Mouse (Mus musculus): ENCODE measurements at regions not wholly inside any gene's neighbourhood (a gene's known extent, or its start where the extent isn't known, plus 50 kb on each side); places are given as distances from the start of the nearest gene placed in this dataset.

- Histone ChIP-seq H3K36me3 (ENCODE audit: control insufficient read depth, insufficient read depth, low read length) (no peaks in the 10 kb centered on the region), H3K27me3 (ENCODE audit: control insufficient read depth, insufficient read depth, low read length) (no peaks in the 10 kb centered on the region), H3K27ac (ENCODE audit: control insufficient read depth, insufficient read depth, low read length) (no peak overlapping the region), H3K4me1 (replicated peaks; ENCODE audit: control insufficient read depth, insufficient read depth, low read length) (no peaks in the 10 kb centered on the region), H3K4me3 (ENCODE audit: control insufficient read depth, insufficient read depth, low read length) (no peak overlapping the region)
- no peak for DNase-seq
- 87% methylated on average over 10 of the region's 10 CpGs for WGBS
- TF ChIP-seq CTCF (IDR thresholded peaks at IDR 0.05; ENCODE audit: borderline replicate concordance, control insufficient read depth, extremely low read depth, insufficient read depth, low read length, poor library complexity) (no peak), POLR2A (IDR thresholded peaks at IDR 0.05; ENCODE audit: control insufficient read depth, extremely low read depth, insufficient read depth, low read length, poor library complexity) (no peak)
Measured at GRCm38 (mm10) chr13:42570600-42571348, 109.6 kb upstream of the Phactr1 start.

GRCm38 (mm10) chr13:42574189-42574588, 106.2 kb upstream of the Phactr1 start:
- Histone ChIP-seq H3K27ac (ENCODE audit: control insufficient read depth, insufficient read depth, low read length) (no peak overlapping the region), H3K36me3 (ENCODE audit: control insufficient read depth, insufficient read depth, low read length) (no peaks in the 10 kb centered on the region), H3K4me3 (ENCODE audit: control insufficient read depth, insufficient read depth, low read length) (no peak overlapping the region), H3K27me3 (ENCODE audit: control insufficient read depth, insufficient read depth, low read length) (no peaks in the 10 kb centered on the region), H3K4me1 (replicated peaks; ENCODE audit: control insufficient read depth, insufficient read depth, low read length) (no peaks in the 10 kb centered on the region)
- DNase-seq = no peak
- WGBS = 3% methylated on average over 4 of the region's 4 CpGs
- TF ChIP-seq POLR2A (IDR thresholded peaks at IDR 0.05; ENCODE audit: control insufficient read depth, extremely low read depth, insufficient read depth, low read length, poor library complexity) = no peak

- Histone ChIP-seq H3K27ac (ENCODE audit: control insufficient read depth, insufficient read depth, low read length) (no peak overlapping the region), H3K36me3 (ENCODE audit: control insufficient read depth, insufficient read depth, low read length) (no peaks in the 10 kb centered on the region), H3K4me1 (replicated peaks; ENCODE audit: control insufficient read depth, insufficient read depth, low read length) (no peaks in the 10 kb centered on the region), H3K4me3 (ENCODE audit: control insufficient read depth, insufficient read depth, low read length) (no peak overlapping the region), H3K27me3 (ENCODE audit: control insufficient read depth, insufficient read depth, low read length) (no peaks in the 10 kb centered on the region)
- peak; percentile 33 for DNase-seq
- TF ChIP-seq CTCF (IDR thresholded peaks at IDR 0.05; ENCODE audit: borderline replicate concordance, control insufficient read depth, extremely low read depth, insufficient read depth, low read length, poor library complexity) (peak; percentile 70; the same call in 1 of the 2 replicates), POLR2A (IDR thresholded peaks at IDR 0.05; ENCODE audit: control insufficient read depth, extremely low read depth, insufficient read depth, low read length, poor library complexity) (no peak)
- 19% methylated on average over 16 of the region's 16 CpGs for WGBS
Measured at GRCm38 (mm10) chr13:42575725-42576426, 104.5 kb upstream of the Phactr1 start.

- 61% methylated on average over 3 of the region's 3 CpGs for WGBS
- TF ChIP-seq CTCF (IDR thresholded peaks at IDR 0.05; ENCODE audit: borderline replicate concordance, control insufficient read depth, extremely low read depth, insufficient read depth, low read length, poor library complexity) = no peak
- no peak for DNase-seq
- no peaks in the 10 kb centered on the region for H3K36me3 ChIP-seq (ENCODE audit: control insufficient read depth, insufficient read depth, low read length)
- no peaks in the 10 kb centered on the region for H3K4me1 ChIP-seq (replicated peaks; ENCODE audit: control insufficient read depth, insufficient read depth, low read length)
- H3K27ac ChIP-seq (ENCODE audit: control insufficient read depth, insufficient read depth, low read length) = no peak overlapping the region
- H3K4me3 ChIP-seq (ENCODE audit: control insufficient read depth, insufficient read depth, low read length) = no peak overlapping the region
- no peaks in the 10 kb centered on the region for H3K27me3 ChIP-seq (ENCODE audit: control insufficient read depth, insufficient read depth, low read length)
Measured at GRCm38 (mm10) chr13:42579471-42579870, 101.0 kb upstream of the Phactr1 start.

GRCm38 (mm10) chr13:42589136-42589535, 91.3 kb upstream of the Phactr1 start:
- WGBS = 89% methylated on average over 2 of the region's 2 CpGs
- Histone ChIP-seq H3K27ac (ENCODE audit: control insufficient read depth, insufficient read depth, low read length) (no peak overlapping the region), H3K36me3 (ENCODE audit: control insufficient read depth, insufficient read depth, low read length) (no peaks in the 10 kb centered on the region), H3K4me1 (replicated peaks; ENCODE audit: control insufficient read depth, insufficient read depth, low read length) (no peaks in the 10 kb centered on the region), H3K4me3 (ENCODE audit: control insufficient read depth, insufficient read depth, low read length) (no peak overlapping the region), H3K27me3 (ENCODE audit: control insufficient read depth, insufficient read depth, low read length) (no peaks in the 10 kb centered on the region)
- no peak for DNase-seq
- TF ChIP-seq POLR2A (IDR thresholded peaks at IDR 0.05; ENCODE audit: control insufficient read depth, extremely low read depth, insufficient read depth, low read length, poor library complexity) (no peak), CTCF (IDR thresholded peaks at IDR 0.05; ENCODE audit: borderline replicate concordance, control insufficient read depth, extremely low read depth, insufficient read depth, low read length, poor library complexity) (no peak)

- DNase-seq = no peak
- TF ChIP-seq CTCF (IDR thresholded peaks at IDR 0.05; ENCODE audit: borderline replicate concordance, control insufficient read depth, extremely low read depth, insufficient read depth, low read length, poor library complexity) (no peak), POLR2A (IDR thresholded peaks at IDR 0.05; ENCODE audit: control insufficient read depth, extremely low read depth, insufficient read depth, low read length, poor library complexity) (no peak)
- Histone ChIP-seq H3K27ac (ENCODE audit: control insufficient read depth, insufficient read depth, low read length) (no peak overlapping the region), H3K4me3 (ENCODE audit: control insufficient read depth, insufficient read depth, low read length) (no peak overlapping the region), H3K4me1 (replicated peaks; ENCODE audit: control insufficient read depth, insufficient read depth, low read length) (no peaks in the 10 kb centered on the region), H3K27me3 (ENCODE audit: control insufficient read depth, insufficient read depth, low read length) (no peaks in the 10 kb centered on the region), H3K36me3 (ENCODE audit: control insufficient read depth, insufficient read depth, low read length) (no peaks in the 10 kb centered on the region)
- 80% methylated on average over 5 of the region's 5 CpGs for WGBS
Measured at GRCm38 (mm10) chr13:42589607-42590006, 90.8 kb upstream of the Phactr1 start.
